Mouse (Mus musculus) forebrain, embryonic 10.5 days (tissue): ENCODE measurements around the gene Ttll8. TPM values are rescaled to one million over a fixed set of nuclear protein-coding genes. Genes with fewer than 3 reads are reported as not detected.

Experiments used
- DNase-seq: peaks from one replicate; pipeline ENCODE4 v3.0.0-alpha.2; 2017; ENCODE audit warnings: low spot score; ENCODE audit errors: extremely low spot score
- H3K27ac ChIP-seq: fragments of 300-500 bp; sonication (generic); 2 replicates; pipeline ENCODE4 v1.5.1; 2016; ENCODE audit warnings: mild to moderate bottlenecking
- H3K27me3 ChIP-seq: fragments of 300-500 bp; sonication (generic); 2 replicates; pipeline ENCODE4 v1.6.1; 2016; ENCODE audit warnings: mild to moderate bottlenecking; ENCODE audit not compliant: poor library complexity, severe bottlenecking
- H3K36me3 ChIP-seq: fragments of 300-500 bp; sonication (generic); replicated peaks from 2 replicates; pipeline ENCODE4 v1.6.1; 2016; ENCODE audit warnings: mild to moderate bottlenecking, moderate library complexity
- H3K4me1 ChIP-seq: fragments of 300-500 bp; sonication (generic); 2 replicates; pipeline ENCODE4 v1.6.1; 2016
- H3K4me3 ChIP-seq: fragments of 300-500 bp; sonication (generic); 2 replicates; pipeline ENCODE4 v1.5.1; 2016; ENCODE audit warnings: mild to moderate bottlenecking, moderate library complexity
- H3K9me3 ChIP-seq: fragments of 300-500 bp; sonication (generic); 2 replicates; pipeline ENCODE4 v1.6.1; 2016; ENCODE audit warnings: mild to moderate bottlenecking, moderate library complexity
- WGBS: fragments of 180-500 bp; shearing (Covaris S2); methylation state at CpG from one replicate; pipeline ENCODE4 v1.1.7; 2016; 5-methylcytosine and 5-hydroxymethylcytosine counted together
- polyA plus RNA-seq: library from polyadenylated mRNA; unstranded; fragments of >200 nt; fragmentation: Nextera tagmentation; extraction: Ambion mirVana; gene quantifications from 2 replicates; pipeline ENCODE4 v1.2.1, GENCODE M21; 2016

The Ttll8 gene
- polyA plus RNA-seq, 1 experiment from 2014 or later: not detected

GRCm38 (mm10) chr15:88851076-88851475 is 103.1 kb downstream of the Ttll8 start:
- Histone ChIP-seq H3K4me3 (no peak overlapping the region), H3K4me1 (peaks cover 38% of the 10 kb centered on the region), H3K27me3 (no peaks in the 10 kb centered on the region), H3K9me3 (no peaks in the 10 kb centered on the region), H3K27ac (peak overlapping the region; percentile 40; the same call in 1 of the 2 replicates), H3K36me3 (no peaks in the 10 kb centered on the region)
- 70% methylated on average over 3 of the region's 3 CpGs for WGBS
- no peak for DNase-seq

GRCm38 (mm10) chr15:88850146-88850826 is 103.9 kb downstream of the Ttll8 start:
- H3K4me3 ChIP-seq: no peak overlapping the region
- WGBS: 65% methylated on average over 10 of the region's 10 CpGs

GRCm38 (mm10) chr15:88849621-88850020 is 104.6 kb downstream of the Ttll8 start:
- no peaks in the 10 kb centered on the region for H3K9me3 ChIP-seq
- H3K36me3 ChIP-seq: no peaks in the 10 kb centered on the region
- WGBS: 86% methylated on average over 2 of the region's 2 CpGs
- no peak for DNase-seq
- H3K4me3 ChIP-seq: no peak overlapping the region
- H3K27ac ChIP-seq: no peak overlapping the region
- peaks cover 24% of the 10 kb centered on the region for H3K4me1 ChIP-seq
- no peaks in the 10 kb centered on the region for H3K27me3 ChIP-seq

More at GRCm38 (mm10) chr15:88850146-88850826, 103.9 kb downstream of the Ttll8 start:
- Histone ChIP-seq H3K9me3 (no peaks in the 10 kb centered on the region), H3K27ac (peak overlapping the region; percentile 40; the same call in 1 of the 2 replicates), H3K4me1 (peaks cover 31% of the 10 kb centered on the region), H3K27me3 (no peaks in the 10 kb centered on the region), H3K36me3 (no peaks in the 10 kb centered on the region)
- no peak for DNase-seq

GRCm38 (mm10) chr15:88848661-88849060 is 105.6 kb downstream of the Ttll8 start:
- no peaks in the 10 kb centered on the region for H3K36me3 ChIP-seq
- 97% methylated on average over 1 of the region's 1 CpGs for WGBS
- H3K4me1 ChIP-seq: peaks cover 19% of the 10 kb centered on the region
- H3K27me3 ChIP-seq: no peaks in the 10 kb centered on the region
- no peak overlapping the region for H3K27ac ChIP-seq
- no peak for DNase-seq
- no peak overlapping the region for H3K4me3 ChIP-seq
- no peaks in the 10 kb centered on the region for H3K9me3 ChIP-seq

- H3K9me3 ChIP-seq: no peaks in the 10 kb centered on the region
- no peak overlapping the region for H3K4me3 ChIP-seq
- H3K27me3 ChIP-seq: no peaks in the 10 kb centered on the region
- WGBS: 94% methylated on average over 7 of the region's 7 CpGs
- no peak for DNase-seq
- no peak overlapping the region for H3K27ac ChIP-seq
- peaks cover 13% of the 10 kb centered on the region for H3K4me1 ChIP-seq
- no peaks in the 10 kb centered on the region for H3K36me3 ChIP-seq
Observed at GRCm38 (mm10) chr15:88844966-88845365, 109.3 kb downstream of the Ttll8 start.

- no peak for DNase-seq
- H3K27me3 ChIP-seq: no peaks in the 10 kb centered on the region
- no peaks in the 10 kb centered on the region for H3K9me3 ChIP-seq
- no peak overlapping the region for H3K4me3 ChIP-seq
- peaks cover 26% of the 10 kb centered on the region for H3K4me1 ChIP-seq
- WGBS: 61% methylated on average over 8 of the region's 8 CpGs
- H3K27ac ChIP-seq: peak overlapping the region; percentile 16; the same call in 1 of the 2 replicates
- H3K36me3 ChIP-seq: no peaks in the 10 kb centered on the region
Observed at GRCm38 (mm10) chr15:88843486-88844097, 110.6 kb downstream of the Ttll8 start.

GRCm38 (mm10) chr15:88842300-88842673 is 111.9 kb downstream of the Ttll8 start:
- no peak for DNase-seq
- no peak overlapping the region for H3K27ac ChIP-seq
- no peak overlapping the region for H3K4me3 ChIP-seq
- peaks cover 36% of the 10 kb centered on the region for H3K4me1 ChIP-seq
- no peaks in the 10 kb centered on the region for H3K36me3 ChIP-seq
- no peaks in the 10 kb centered on the region for H3K9me3 ChIP-seq
- no peaks in the 10 kb centered on the region for H3K27me3 ChIP-seq
- WGBS: 79% methylated on average over 3 of the region's 3 CpGs

GRCm38 (mm10) chr15:88841580-88842299 is 112.5 kb downstream of the Ttll8 start:
- Histone ChIP-seq H3K36me3 (no peaks in the 10 kb centered on the region), H3K4me1 (peaks cover 41% of the 10 kb centered on the region), H3K27ac (no peak overlapping the region), H3K9me3 (no peaks in the 10 kb centered on the region), H3K27me3 (no peaks in the 10 kb centered on the region), H3K4me3 (no peak overlapping the region)
- no peak for DNase-seq
- 83% methylated on average over 3 of the region's 3 CpGs for WGBS

GRCm38 (mm10) chr15:88841160-88841559 is 113.1 kb downstream of the Ttll8 start:
- H3K4me3 ChIP-seq: no peak overlapping the region
- 98% methylated on average over 2 of the region's 2 CpGs for WGBS
- H3K36me3 ChIP-seq: no peaks in the 10 kb centered on the region

More at GRCm38 (mm10) chr15:88841160-88841559, 113.1 kb downstream of the Ttll8 start:
- Histone ChIP-seq H3K4me1 (peaks cover 45% of the 10 kb centered on the region), H3K9me3 (no peaks in the 10 kb centered on the region), H3K27ac (no peak overlapping the region), H3K27me3 (no peaks in the 10 kb centered on the region)
- DNase-seq: no peak

Other genes starting within 250 kb of the Ttll8 start
- gene Brd1, start 220.2 kb downstream of the Ttll8 start, polyA plus RNA-seq: 21.7 and 22.7 TPM in 2 replicates
- 39.6 and 40.3 TPM in 2 replicates for gene Zbed4, start 202.8 kb downstream of the Ttll8 start, polyA plus RNA-seq
- gene Alg12, start 135.1 kb downstream of the Ttll8 start, polyA plus RNA-seq: 10.6 and 11.4 TPM in 2 replicates
- 96.5 and 103 TPM in 2 replicates for gene Creld2, start 134.8 kb downstream of the Ttll8 start, polyA plus RNA-seq
- gene Pim3, start 92.2 kb downstream of the Ttll8 start, polyA plus RNA-seq: 40.3 and 43.6 TPM in 2 replicates
- 10.2 and 11.5 TPM in 2 replicates for gene Mlc1, start 24.6 kb upstream of the Ttll8 start, polyA plus RNA-seq
- not detected in 2 replicates for gene Mov10l1, start 28.5 kb upstream of the Ttll8 start, polyA plus RNA-seq
- gene Panx2, start 105.3 kb upstream of the Ttll8 start, polyA plus RNA-seq: 0.54 and 0.71 TPM in 2 replicates
- 53.4 and 55.9 TPM in 2 replicates for gene Trabd, start 120.7 kb upstream of the Ttll8 start, polyA plus RNA-seq
- 14.4 and 14.8 TPM in 2 replicates for gene Selenoo, start 134.7 kb upstream of the Ttll8 start, polyA plus RNA-seq
- gene Tubgcp6, start 168.7 kb upstream of the Ttll8 start, polyA plus RNA-seq: 25.7 and 26.5 TPM in 2 replicates
- gene Hdac10, start 174.3 kb upstream of the Ttll8 start, polyA plus RNA-seq: 15.0 and 16.5 TPM in 2 replicates
- 34.9 and 38.4 TPM in 2 replicates for gene Mapk12, start 186.3 kb upstream of the Ttll8 start, polyA plus RNA-seq
- gene Mapk11, start 195.2 kb upstream of the Ttll8 start, polyA plus RNA-seq: 35.7 and 36.3 TPM in 2 replicates
- gene Plxnb2, start 226.4 kb upstream of the Ttll8 start, polyA plus RNA-seq: 144 and 155 TPM in 2 replicates
- gene Dennd6b, start 242.1 kb upstream of the Ttll8 start, polyA plus RNA-seq: 26.4 and 27.7 TPM in 2 replicates